In the genomic region with DNA sequence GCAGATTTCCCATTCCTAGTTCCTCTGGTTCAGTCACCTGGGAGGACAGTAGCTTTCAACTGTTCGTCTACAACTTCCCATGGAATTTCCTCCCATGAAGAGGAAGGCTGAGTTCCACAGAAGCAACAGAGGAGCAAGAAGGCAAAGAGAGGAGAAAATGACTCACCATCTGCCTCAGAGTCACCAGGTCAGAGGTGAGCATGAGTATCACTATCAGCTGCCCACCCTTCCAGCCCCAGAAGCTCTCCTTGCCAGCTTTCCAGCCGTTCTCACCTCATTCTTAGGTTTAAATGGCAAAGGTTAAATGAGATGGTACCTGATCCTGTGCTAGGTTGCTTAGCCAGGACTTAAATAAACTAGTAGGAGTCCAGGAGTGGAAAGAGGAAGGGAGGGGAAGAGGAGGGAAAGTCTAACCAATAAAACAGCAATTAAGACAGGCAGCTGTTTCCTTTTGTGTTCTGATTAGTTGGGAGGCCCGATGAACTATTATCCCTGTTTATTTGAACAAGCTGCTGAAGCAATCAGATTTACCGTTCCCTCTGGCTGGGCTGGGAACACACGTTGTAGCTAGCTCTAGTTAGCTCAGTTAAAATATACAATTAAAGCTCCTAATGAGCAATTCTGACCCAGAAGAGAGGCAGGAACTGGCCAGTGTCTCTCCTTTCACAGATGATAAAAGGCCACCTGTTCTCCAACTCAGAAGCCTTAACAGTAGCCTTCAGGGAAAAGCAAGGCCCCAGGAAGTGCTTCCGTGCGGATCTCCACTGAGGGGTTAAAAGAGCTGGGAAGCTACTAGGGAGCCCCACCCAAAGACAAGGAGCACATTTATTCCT, we compare ENCODE assay signal across 9 mouse cellular contexts.
DNase-seq lines count a peak whose midpoint lies in the region; ATAC-seq and TF ChIP-seq lines count a peak whose summit lies in the region.
"Had no signal": no experiment of that assay in that cellular context is flagged by ENCODE, and none has a peak within 500 bp of the region (broad histone marks: within the 10 kb centered on the region; RNA-seq: fewer than 3 reads in every experiment).

No protein-coding gene starts in this region.

- no peaks in the 10 kb centered on the region for H3K9me3 ChIP-seq in MEL (replicated peaks; ENCODE audit: insufficient read depth, low read length)
- no peaks in the 10 kb centered on the region for H3K9me3 ChIP-seq in forebrain, embryonic 14.5 days (replicated peaks; ENCODE audit: control insufficient read depth, low read length)
- no peaks in the 10 kb centered on the region for H3K9me3 ChIP-seq in intestine, embryonic 16.5 days (ENCODE audit: control insufficient read depth, low read length)

- 29% methylated on average over 7 of the region's 7 CpGs for WGBS in heart, adult 2 months
- 19% methylated on average over 7 of the region's 7 CpGs for WGBS in forebrain, embryonic 14.5 days
- 40% methylated on average over 7 of the region's 7 CpGs for WGBS in intestine, embryonic 16.5 days

- TF ChIP-seq RAD21 in MEL (IDR thresholded peaks at IDR 0.05; ENCODE audit: low read depth, low read length): no peak

- ATAC-seq in forebrain, embryonic 14.5 days: peak; percentile 85
- ATAC-seq in intestine, embryonic 16.5 days: peak; percentile 74

- no peak overlapping the region for H3K9ac ChIP-seq in heart, adult 2 months (ENCODE audit: low read depth, low read length)
- no peak overlapping the region for H3K9ac ChIP-seq in MEL (ENCODE audit: control insufficient read depth, low read depth, low read length, poor library complexity, severe bottlenecking)
- H3K9ac ChIP-seq in forebrain, embryonic 14.5 days (ENCODE audit: low read length): no peak overlapping the region
- no peak overlapping the region for H3K9ac ChIP-seq in intestine, embryonic 16.5 days (ENCODE audit: low read depth, low read length)

- H3K4me2 ChIP-seq in forebrain, embryonic 14.5 days (ENCODE audit: low read length): no peak overlapping the region
- no peak overlapping the region for H3K4me2 ChIP-seq in intestine, embryonic 16.5 days (ENCODE audit: low read depth, low read length)

- no peak for TF ChIP-seq POLR2A in heart, adult 2 months (IDR thresholded peaks at IDR 0.05; ENCODE audit: insufficient read depth, low read depth, low read length)
- no peak for TF ChIP-seq POLR2A in MEL (IDR thresholded peaks at IDR 0.05; ENCODE audit: control insufficient read depth in 1 of 2, insufficient read depth in 1 of 2, low read depth in 1 of 2, low read length in 2 of 2, poor library complexity in 1 of 2)

- peaks cover 23% of the 10 kb centered on the region for H3K36me3 ChIP-seq in heart, adult 2 months (ENCODE audit: control insufficient read depth, insufficient read depth, low read length)
- peaks cover 0 to 34% of the 10 kb centered on the region in 2 experiments; a peak in 2 of 4 replicates for H3K36me3 ChIP-seq in MEL (ENCODE audit: control insufficient read depth in 1 of 2, insufficient read depth in 2 of 2, low read length in 2 of 2)
- H3K36me3 ChIP-seq in forebrain, embryonic 14.5 days (ENCODE audit: control insufficient read depth, insufficient read depth, low read length): no peaks in the 10 kb centered on the region
- no peaks in the 10 kb centered on the region; the same call in 1 of the 2 replicates for H3K36me3 ChIP-seq in intestine, embryonic 16.5 days (ENCODE audit: control insufficient read depth, insufficient read depth, low read length)

- peak; percentile 45 to 48 for DNase-seq in heart, adult 2 months
- DNase-seq in heart, postnatal 4 days: no peak
- DNase-seq in MEL (ENCODE audit: low read depth, low spot score): no peak
- peak; percentile 74 for DNase-seq in forebrain, embryonic 14.5 days (ENCODE audit: low spot score)
- no peak for DNase-seq in spleen, postnatal 14 days (ENCODE audit: low spot score in 2 of 2)
- no peak for DNase-seq in cerebellum, adult 11-12 months
- no peak for DNase-seq in B cell, adult 2 months
- DNase-seq: cerebellum, postnatal 10 days had no signal

- no peaks in the 10 kb centered on the region for H3K27me3 ChIP-seq in heart, adult 2 months (ENCODE audit: control insufficient read depth, insufficient read depth, low read length)
- no peaks in the 10 kb centered on the region for H3K27me3 ChIP-seq in MEL (ENCODE audit: control insufficient read depth in 1 of 2, insufficient read depth in 2 of 2, low read length in 2 of 2)
- no peaks in the 10 kb centered on the region for H3K27me3 ChIP-seq in forebrain, embryonic 14.5 days (replicated peaks; ENCODE audit: control insufficient read depth, insufficient read depth, low read length)
- H3K27me3 ChIP-seq in intestine, embryonic 16.5 days (replicated peaks; ENCODE audit: control insufficient read depth, insufficient read depth, low read length): no peaks in the 10 kb centered on the region

- TF ChIP-seq CTCF in heart, adult 2 months (IDR thresholded peaks at IDR 0.05): no peak
- no peak for TF ChIP-seq CTCF in MEL (IDR thresholded peaks at IDR 0.05 in 2 of 3, conservative IDR thresholded peaks at IDR 0.05 in 1 of 3; ENCODE audit: control insufficient read depth in 1 of 3, insufficient read depth in 1 of 3, low read depth in 2 of 3, low read length in 3 of 3, poor library complexity in 1 of 3, severe bottlenecking in 1 of 3)

- H3K4me3 ChIP-seq in heart, adult 2 months: no peak overlapping the region
- no peak overlapping the region for H3K4me3 ChIP-seq in MEL (ENCODE audit: control insufficient read depth in 1 of 2, insufficient read depth in 1 of 2, low read depth in 2 of 2, low read length in 2 of 2)
- H3K4me3 ChIP-seq in forebrain, embryonic 14.5 days (ENCODE audit: low read depth, low read length): no peak overlapping the region
- H3K4me3 ChIP-seq in intestine, embryonic 16.5 days (ENCODE audit: low read length): no peak overlapping the region

- no peaks in the 10 kb centered on the region for H3K79me2 ChIP-seq in heart, adult 2 months (replicated peaks; ENCODE audit: control insufficient read depth, insufficient read depth, low read length)
- H3K79me2 ChIP-seq in MEL (ENCODE audit: control insufficient read depth, insufficient read depth, low read length, poor library complexity): peaks cover 2% of the 10 kb centered on the region; the same call in 1 of the 2 replicates

- intact Hi-C loops in heart, adult 2 months (cut with DNase I): no loop called here

- H3K27ac ChIP-seq in heart, adult 2 months: peak overlapping the region; percentile 61
- H3K27ac ChIP-seq in MEL (ENCODE audit: control insufficient read depth, low read depth, low read length): peak overlapping the region; percentile 21; the same call in 1 of the 2 replicates
- H3K27ac ChIP-seq in forebrain, embryonic 14.5 days (ENCODE audit: low read depth, low read length): no peak overlapping the region
- H3K27ac ChIP-seq in intestine, embryonic 16.5 days (ENCODE audit: low read length): peak overlapping the region; percentile 83

- peaks cover 20% of the 10 kb centered on the region for H3K4me1 ChIP-seq in heart, adult 2 months (ENCODE audit: control insufficient read depth, insufficient read depth, low read length)
- H3K4me1 ChIP-seq in MEL (ENCODE audit: control insufficient read depth in 1 of 2, insufficient read depth in 2 of 2, low read length in 2 of 2): peaks cover 4 to 21% of the 10 kb centered on the region in 2 experiments
- H3K4me1 ChIP-seq in forebrain, embryonic 14.5 days (ENCODE audit: control insufficient read depth, insufficient read depth, low read length): peaks cover 15% of the 10 kb centered on the region
- H3K4me1 ChIP-seq in intestine, embryonic 16.5 days (ENCODE audit: control insufficient read depth, insufficient read depth, low read length): peaks cover 23% of the 10 kb centered on the region

- 0 out of 2 replicates have a peak, but pooled peaks have one; percentile 23 for TF ChIP-seq EP300 in heart, adult 2 months (IDR thresholded peaks at IDR 0.05; ENCODE audit: insufficient read depth, low read depth, low read length)
- no peak for TF ChIP-seq EP300 in MEL (IDR thresholded peaks at IDR 0.05; ENCODE audit: low read depth in 1 of 2, low read length in 2 of 2)

TF ChIP-seq in MEL, 35 proteins besides CTCF, POLR2A, EP300 and RAD21:
- TF ChIP-seq JUND (IDR thresholded peaks at IDR 0.05; ENCODE audit: low read depth, low read length) (no peak), BHLHE40 (IDR thresholded peaks at IDR 0.05; ENCODE audit: borderline replicate concordance, low read depth, low read length) (no peak), MYC (IDR thresholded peaks at IDR 0.05; ENCODE audit: low read depth, low read length) (no peak), MAFK (IDR thresholded peaks at IDR 0.05; ENCODE audit: borderline replicate concordance, low read depth, low read length) (no peak), ZKSCAN1 (IDR thresholded peaks at IDR 0.05; ENCODE audit: low read depth, low read length) (no peak), GATA1 (IDR thresholded peaks at IDR 0.05; ENCODE audit: low read depth, low read length) (no peak), RCOR1 (IDR thresholded peaks at IDR 0.05; ENCODE audit: low read depth, low read length) (no peak), USF1 (IDR thresholded peaks at IDR 0.05; ENCODE audit: low read depth, low read length) (no peak)

Comparison
In these comparisons a context has a peak if more than half of its experiments do, and no peak if none do; other contexts are left out.
1. DNase-seq: peak in heart, adult 2 months (2 of 2) and forebrain, embryonic 14.5 days (single experiment); none in heart, postnatal 4 days (single experiment), MEL (single experiment), spleen, postnatal 14 days (0 of 2), cerebellum, adult 11-12 months (single experiment) and B cell, adult 2 months (0 of 2).